Mouse (Mus musculus) spleen, postnatal 4 days (tissue): ENCODE measurements at regions not wholly inside any gene's neighbourhood (a gene's known extent, or its start where the extent isn't known, plus 50 kb on each side); places are given as distances from the start of the nearest gene placed in this dataset.

Experiments used
- DNase-seq, 2 experiments: peaks; one replicate each; pipeline ENCODE4 v3.0.0; 2022; ENCODE audit warnings: low spot score in 2 of 2

DNA sequence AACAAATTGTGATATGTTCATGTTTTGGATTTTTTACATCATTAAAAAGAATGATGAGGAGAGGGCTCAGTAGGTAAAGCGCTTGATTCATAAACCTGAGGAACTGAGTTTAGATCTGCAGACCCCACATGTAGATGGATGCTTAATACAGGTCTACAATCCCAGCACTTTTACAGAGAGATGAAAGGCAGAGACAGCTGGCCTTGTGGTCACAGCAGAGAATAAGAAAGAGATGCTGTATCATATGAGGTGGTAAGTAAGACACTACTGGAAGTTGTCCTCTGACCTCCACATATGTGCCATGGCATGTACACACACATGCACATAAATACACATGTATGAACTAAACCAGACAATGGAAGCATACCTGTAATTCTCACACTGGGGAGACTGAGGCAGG lies 121.9 kb upstream of the Irf2bp2 start:
- no peak for DNase-seq

- DNase-seq, result no peak
These were observed 119.9 kb upstream of the Irf2bp2 start for GRCm38 (mm10) chr8:126713602-126714145.

DNA sequence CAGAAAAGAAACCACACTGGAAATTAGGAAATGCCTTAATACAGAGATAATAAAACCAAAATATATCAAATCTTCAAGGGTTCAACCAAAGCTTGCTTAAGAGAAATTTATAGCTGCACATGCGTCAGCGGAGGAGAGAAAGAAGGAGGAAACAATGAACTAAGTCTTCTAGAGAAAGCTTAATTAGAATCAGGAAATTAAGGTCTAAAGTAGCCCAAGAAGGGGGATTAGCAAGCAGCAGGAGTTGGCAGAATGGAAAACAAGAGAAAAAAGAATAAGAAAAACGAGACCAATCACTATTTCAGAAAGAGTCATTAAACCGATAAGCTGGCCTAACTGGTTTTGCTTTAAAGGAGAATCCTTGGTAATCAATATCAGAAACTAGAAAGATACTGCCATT lies 119.4 kb upstream of the Irf2bp2 start:
- no peak for DNase-seq

- no peak for DNase-seq
These were observed 119.0 kb upstream of the Irf2bp2 start for GRCm38 (mm10) chr8:126712749-126713148.

GRCm38 (mm10) chr8:126708956-126709355 lies 115.2 kb upstream of the Irf2bp2 start:
- no peak for DNase-seq

DNA sequence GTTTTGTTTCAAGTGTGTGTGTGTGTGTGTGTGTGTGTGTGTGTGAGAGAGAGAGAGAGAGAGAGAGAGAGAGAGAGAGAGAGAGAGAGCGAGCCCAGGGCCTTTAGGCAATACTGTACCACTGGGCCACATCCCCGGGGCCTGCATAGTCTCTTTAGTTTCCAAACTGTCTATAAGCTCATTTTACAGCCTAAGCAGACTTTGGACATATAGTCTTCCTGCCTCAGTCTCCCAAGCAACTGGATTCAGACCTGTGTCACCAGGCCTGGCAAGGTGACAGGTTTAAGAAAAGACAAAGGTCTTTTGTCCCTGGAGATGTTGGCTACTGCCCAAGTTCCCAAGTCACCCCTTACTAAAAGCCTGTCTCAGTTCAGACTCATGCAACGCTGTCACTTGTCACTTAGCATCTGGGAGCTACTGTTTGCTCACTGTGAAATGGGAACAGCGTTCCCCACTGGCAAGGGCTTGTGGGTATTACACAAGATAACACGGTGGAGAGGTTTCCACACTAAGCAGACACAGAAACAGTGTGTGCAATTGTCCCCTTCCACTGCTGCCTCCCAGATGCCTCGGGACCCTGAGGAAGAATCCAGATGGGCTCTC lies 113.6 kb upstream of the Irf2bp2 start:
- no peak for DNase-seq

GRCm38 (mm10) chr8:126706247-126706646 lies 112.5 kb upstream of the Irf2bp2 start:
- DNase-seq, result no peak

- no peak for DNase-seq
These were observed 111.6 kb upstream of the Irf2bp2 start for GRCm38 (mm10) chr8:126705391-126705790.

GRCm38 (mm10) chr8:126704706-126705105 lies 110.9 kb upstream of the Irf2bp2 start:
- no peak for DNase-seq

- peak in 1 of 2 experiments; percentile 60 for DNase-seq
These were observed 109.8 kb upstream of the Irf2bp2 start for GRCm38 (mm10) chr8:126703546-126703945.

- DNase-seq, result peak; percentile 24 to 61
These were observed 108.5 kb upstream of the Irf2bp2 start for GRCm38 (mm10) chr8:126702294-126702693.

DNA sequence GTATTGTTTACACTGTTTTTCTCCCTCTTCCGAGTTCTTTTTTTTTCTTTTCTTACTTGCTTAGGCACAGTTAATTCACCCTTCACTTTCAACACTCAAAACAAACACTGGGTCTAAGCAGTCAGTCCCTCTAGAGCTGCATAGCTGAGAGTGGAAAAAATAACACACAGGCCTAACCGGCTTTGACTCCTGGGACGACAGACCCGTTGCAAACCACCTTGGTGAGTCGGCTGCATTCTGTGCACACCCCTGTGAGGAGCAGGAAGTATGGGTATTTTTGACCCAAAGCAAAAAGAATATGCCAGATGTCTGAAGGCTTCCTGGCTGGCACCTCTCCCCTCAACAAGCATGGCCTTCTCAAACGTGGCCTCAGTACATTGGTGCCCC lies 105.6 kb upstream of the Irf2bp2 start:
- DNase-seq, result no peak

- no peak for DNase-seq
These were observed 105.0 kb upstream of the Irf2bp2 start for GRCm38 (mm10) chr8:126698601-126699388.

- no peak for DNase-seq
These were observed 102.7 kb upstream of the Irf2bp2 start for GRCm38 (mm10) chr8:126696346-126697010.

DNA sequence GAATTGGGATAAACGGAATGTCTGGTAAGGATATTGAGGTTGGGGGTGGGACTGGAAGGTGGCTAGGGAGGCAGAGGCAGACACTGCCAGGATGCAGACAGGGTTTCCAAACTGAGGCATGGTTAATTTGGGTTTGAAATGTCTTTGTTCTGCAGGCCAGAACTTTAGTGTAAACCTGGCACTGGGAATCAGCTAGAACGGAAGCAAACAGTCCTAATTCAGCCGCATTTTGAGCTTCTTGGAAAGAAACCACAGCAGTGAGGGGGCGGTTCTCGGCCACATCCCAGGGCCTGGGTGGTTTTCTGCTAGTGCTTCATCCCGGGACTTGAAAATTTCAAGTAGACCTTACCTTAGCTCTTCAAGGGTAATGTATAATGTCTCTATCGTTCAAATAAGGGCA lies 100.6 kb upstream of the Irf2bp2 start:
- DNase-seq, result no peak

DNA sequence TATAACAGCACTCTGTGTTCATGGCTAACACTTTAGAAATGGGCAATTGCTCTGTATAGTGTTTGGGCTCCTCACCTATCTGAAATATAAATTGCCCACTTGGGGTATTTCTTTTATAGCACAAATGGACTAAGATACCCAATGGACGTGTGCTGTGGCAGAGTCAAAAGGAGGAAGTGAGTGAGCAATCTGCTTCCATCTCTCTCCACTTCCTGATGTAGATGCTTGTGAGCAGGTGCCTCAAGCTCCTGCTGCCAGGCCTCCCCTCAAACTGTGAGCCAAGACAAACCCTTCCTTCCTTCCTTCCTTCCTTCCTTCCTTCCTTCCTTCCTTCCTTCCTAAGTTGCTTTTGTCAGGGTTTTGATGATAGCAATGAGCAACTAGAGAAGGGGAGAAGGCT lies 99.9 kb upstream of the Irf2bp2 start:
- no peak for DNase-seq

- no peak for DNase-seq
These were observed 98.9 kb upstream of the Irf2bp2 start for GRCm38 (mm10) chr8:126692711-126693110.

DNA sequence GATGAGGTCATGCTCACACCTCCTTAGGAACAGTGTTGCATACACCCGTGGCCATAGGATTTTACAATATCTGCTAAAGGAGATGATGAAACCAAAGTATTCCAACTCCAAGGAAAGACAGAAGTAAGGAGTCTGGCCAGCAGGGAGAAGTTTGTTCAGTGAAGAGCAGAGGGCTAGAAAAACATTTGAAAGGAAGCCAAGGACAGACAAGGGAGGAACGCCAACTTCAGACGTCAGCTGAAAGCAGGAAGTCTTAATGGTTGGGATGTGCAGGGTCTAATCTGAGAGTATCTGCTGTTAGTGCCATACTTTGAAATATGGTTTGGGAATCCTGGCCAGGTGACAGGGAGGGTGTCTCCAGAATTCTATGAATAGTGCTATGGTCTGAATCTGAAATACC lies 98.5 kb upstream of the Irf2bp2 start:
- no peak for DNase-seq

DNA sequence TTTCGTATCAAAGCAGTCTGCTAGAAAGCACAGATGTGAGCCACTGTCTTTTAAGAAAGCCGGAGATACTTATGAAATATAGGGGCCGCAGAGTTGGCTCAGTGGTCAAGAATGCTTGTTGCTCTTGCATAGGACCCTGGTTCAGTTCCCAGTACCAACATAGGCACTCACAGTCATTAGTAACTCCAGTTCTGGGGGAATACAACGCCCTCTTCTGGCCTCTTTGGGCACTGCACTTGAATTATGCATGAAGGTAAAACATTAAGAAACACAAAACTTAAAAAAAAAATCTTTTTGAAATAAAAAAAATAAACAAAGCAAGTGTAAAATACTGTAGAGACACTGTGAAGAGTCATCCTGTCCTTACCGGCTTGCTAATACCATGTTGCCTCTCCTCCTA lies 94.7 kb upstream of the Irf2bp2 start:
- DNase-seq, result no peak

DNA sequence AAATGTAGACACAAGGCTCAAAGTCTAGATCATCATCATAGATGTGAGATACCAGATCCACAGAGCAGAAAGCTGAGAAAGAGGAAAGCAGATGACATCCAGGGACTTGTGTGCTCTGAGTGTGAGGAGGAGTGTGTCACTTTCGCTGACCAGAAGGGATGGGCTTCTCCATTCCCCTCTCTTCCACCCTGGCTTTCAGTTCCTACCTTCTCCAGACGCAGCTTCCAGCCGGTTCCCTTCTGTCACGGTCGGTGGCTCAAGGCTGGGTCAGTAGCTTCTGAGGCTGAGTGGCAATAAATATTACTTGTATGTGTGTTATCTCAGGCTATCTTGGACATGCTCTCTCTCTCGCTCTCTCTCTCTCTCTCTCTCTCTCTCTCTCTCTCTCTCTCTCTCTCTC lies 94.2 kb upstream of the Irf2bp2 start:
- DNase-seq, result no peak

DNA sequence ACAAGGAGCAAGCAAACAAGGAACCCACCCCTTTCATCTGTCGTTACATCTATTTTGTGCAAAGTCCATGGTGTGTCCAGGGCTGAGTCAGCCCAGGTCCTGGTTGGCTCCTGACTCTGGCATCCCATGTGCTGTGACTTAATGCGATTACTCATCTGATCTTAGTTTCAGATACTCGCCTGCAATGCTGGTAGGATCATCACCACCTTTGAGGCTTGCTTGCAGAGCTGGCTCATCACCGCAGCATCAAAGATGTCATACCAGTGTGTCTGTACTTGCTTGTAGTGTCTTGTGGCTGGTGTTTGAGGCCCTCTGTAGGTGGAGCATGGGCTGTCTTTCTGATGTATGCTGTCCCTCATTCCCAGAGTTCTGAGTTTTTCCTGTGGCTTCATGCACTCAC lies 93.0 kb upstream of the Irf2bp2 start:
- DNase-seq, result no peak

DNA sequence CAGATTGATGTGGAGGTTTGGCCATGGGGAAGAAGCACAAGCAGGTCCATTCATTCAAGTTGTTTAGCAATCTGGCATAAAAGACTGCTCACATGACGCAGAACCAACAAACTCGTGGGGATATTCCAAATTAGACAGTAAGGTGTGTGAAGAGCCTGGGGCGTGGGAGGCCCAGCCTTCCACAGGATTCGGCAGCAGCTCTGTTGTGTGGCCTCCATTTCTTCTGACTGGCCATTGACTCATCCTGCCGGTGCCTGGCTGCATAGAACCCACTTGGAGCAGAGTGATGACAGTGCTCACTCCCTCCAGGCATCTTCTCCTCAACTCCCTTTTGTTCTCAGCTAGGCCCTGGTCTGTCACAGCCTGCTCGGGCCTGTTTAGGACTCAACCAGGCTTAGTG lies 91.6 kb upstream of the Irf2bp2 start:
- DNase-seq, result no peak

DNA sequence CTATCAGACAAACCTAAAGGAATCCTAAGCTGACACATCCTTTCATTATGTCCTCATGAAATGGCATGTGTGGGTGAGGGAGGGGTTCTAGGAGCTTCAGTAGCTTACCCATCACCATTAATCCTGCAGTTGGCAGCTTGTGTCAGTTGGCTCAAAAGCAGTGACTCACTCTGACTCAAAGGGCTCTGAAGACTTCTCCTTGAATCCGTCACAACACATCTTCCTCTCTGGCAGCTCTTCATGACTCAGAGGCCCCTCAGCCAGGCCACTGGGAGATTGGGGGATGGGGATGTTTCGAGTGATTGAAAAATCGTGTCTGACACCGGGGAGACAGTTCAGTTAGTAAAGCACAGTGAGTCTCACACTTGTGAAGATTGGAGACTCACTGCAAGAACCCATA lies 90.2 kb upstream of the Irf2bp2 start:
- DNase-seq, result no peak
